Mouse (Mus musculus) cerebellum, adult 2 months (tissue): ENCODE measurements at regions not wholly inside any gene's neighbourhood (a gene's known extent, or its start where the extent isn't known, plus 50 kb on each side); places are given as distances from the start of the nearest gene placed in this dataset.

Experiments
- CTCF ChIP-seq: fragments of 200-500 bp; IDR thresholded peaks from 2 replicates; pipeline ENCODE4 v1.5.1; 2011; ENCODE audit warnings: low read depth, mild to moderate bottlenecking, control low read depth, low read length, moderate library complexity, borderline replicate concordance; ENCODE audit not compliant: insufficient read depth
- POLR2A ChIP-seq: fragments of 200-500 bp; IDR thresholded peaks from 2 replicates; pipeline ENCODE4 v1.6.1; 2011; ENCODE audit warnings: low read length, control low read depth, borderline replicate concordance; ENCODE audit not compliant: insufficient read depth

DNA sequence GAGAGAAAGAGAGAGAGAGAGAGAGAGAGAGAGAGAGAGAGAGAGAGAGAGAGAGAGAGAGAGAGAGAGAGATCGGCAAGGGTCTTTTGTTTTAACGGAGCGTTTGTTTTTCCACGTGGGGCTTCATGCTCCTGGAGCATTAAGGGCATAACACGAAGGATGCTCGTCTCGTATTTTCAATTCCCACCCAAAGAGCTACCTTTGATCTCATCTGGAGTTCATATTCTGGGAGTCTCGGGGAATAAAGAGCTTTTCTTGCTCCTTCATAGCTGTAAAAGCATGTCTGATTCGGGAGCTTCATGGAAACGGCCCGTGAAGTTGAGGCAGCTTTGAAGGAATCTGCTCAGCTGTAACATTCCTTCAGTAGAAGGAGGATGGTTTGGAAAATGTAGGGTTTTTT, 174.5 kb upstream of the Mocs2 start:
- TF ChIP-seq CTCF (no peak), POLR2A (no peak)
